Mouse (Mus musculus) lung, postnatal 0 days (tissue): ENCODE results near the gene Prickle2. TPM values are rescaled to one million over a fixed set of nuclear protein-coding genes. Genes with fewer than 3 reads are reported as not detected.

Source experiments
- ATAC-seq: fragments of 200-750 bp; cut with Nextera tagmentation; 2 replicates; pipeline ENCODE4 v1.8.0; 2017; ENCODE audit warnings: moderate library complexity
- DNase-seq: peaks from one replicate; pipeline ENCODE4 v3.0.0-alpha.2; 2016; ENCODE audit warnings: low spot score
- H3K27ac ChIP-seq: fragments of 300-500 bp; sonication (generic); 2 replicates; pipeline ENCODE4 v1.5.1; 2014; ENCODE audit warnings: antibody characterized with exemption, mild to moderate bottlenecking, low read length, mixed read lengths
- H3K27me3 ChIP-seq: fragments of 300-500 bp; sonication (generic); replicated peaks from 2 replicates; pipeline ENCODE4 v1.6.1; 2014; ENCODE audit warnings: low read length, mixed read lengths; ENCODE audit not compliant: insufficient read depth
- H3K36me3 ChIP-seq: fragments of 300-500 bp; sonication (generic); 2 replicates; pipeline ENCODE4 v1.6.1; 2014; ENCODE audit warnings: low read length, mixed read lengths; ENCODE audit not compliant: insufficient read depth
- H3K4me1 ChIP-seq: fragments of 300-500 bp; sonication (generic); 2 replicates; pipeline ENCODE4 v1.6.1; 2014; ENCODE audit warnings: antibody characterized with exemption, low read depth, low read length, mixed read lengths; ENCODE audit not compliant: insufficient read depth
- H3K4me2 ChIP-seq: fragments of 300-500 bp; sonication (generic); replicated peaks from 2 replicates; pipeline ENCODE4 v1.6.1; 2014; ENCODE audit warnings: low read depth, mild to moderate bottlenecking, low read length, moderate library complexity, mixed read lengths
- H3K4me3 ChIP-seq: fragments of 300-500 bp; sonication (generic); 2 replicates; pipeline ENCODE4 v1.5.1; 2014; ENCODE audit warnings: low read depth, low read length
- H3K9ac ChIP-seq: fragments of 300-500 bp; sonication (generic); replicated peaks from 2 replicates; pipeline ENCODE4 v1.6.1; 2014; ENCODE audit warnings: low read depth, mild to moderate bottlenecking
- H3K9me3 ChIP-seq: fragments of 300-500 bp; sonication (generic); 2 replicates; pipeline ENCODE4 v1.6.1; 2016; ENCODE audit warnings: low read length, mixed read lengths
- CTCF ChIP-seq: IDR thresholded peaks from 2 replicates; pipeline ENCODE4 v1.5.1; 2016; ENCODE audit warnings: antibody characterized with exemption, mild to moderate bottlenecking
- EP300 ChIP-seq: IDR thresholded peaks from 2 replicates; pipeline ENCODE4 v1.6.1; 2016; ENCODE audit warnings: antibody characterized with exemption, mild to moderate bottlenecking, control low read depth
- whole genome bisulfite sequencing: fragments of 180-500 bp; shearing (Covaris S2); extraction: QIAGEN DNeasy Blood & Tissue Kit; methylation state at CpG from one replicate; pipeline ENCODE4 v1.1.7; 2014; 5-methylcytosine and 5-hydroxymethylcytosine counted together
- polyA plus RNA-seq: library from polyadenylated mRNA; unstranded; fragments of >200 nt; fragmentation: Nextera tagmentation; extraction: Ambion mirVana; gene quantifications from 2 replicates; pipeline ENCODE4 v1.2.1, GENCODE M21; 2015

Gene Prickle2
- polyA plus RNA-seq, 1 experiment from 2014 or later, result 7.0 TPM

GRCm38 (mm10) chr6:92395556-92395955 lies 310.4 kb downstream of the Prickle2 start:
- Histone ChIP-seq H3K4me3 (no peak overlapping the region), H3K4me2 (no peak overlapping the region), H3K9me3 (no peaks in the 10 kb centered on the region), H3K4me1 (no peaks in the 10 kb centered on the region), H3K27me3 (no peaks in the 10 kb centered on the region), H3K27ac (no peak overlapping the region), H3K36me3 (no peaks in the 10 kb centered on the region; the same call in 1 of the 2 replicates), H3K9ac (no peak overlapping the region)
- DNase-seq (no peak), ATAC-seq (no peak)
- no peak for TF ChIP-seq CTCF
- no peak for TF ChIP-seq EP300
- 62% methylated on average over 4 of the region's 4 CpGs for WGBS

- DNase-seq, result no peak
- TF ChIP-seq CTCF (no peak), EP300 (no peak)
- H3K36me3 ChIP-seq, result no peaks in the 10 kb centered on the region; the same call in 1 of the 2 replicates
- H3K4me2 ChIP-seq, result no peak overlapping the region
- no peak overlapping the region for H3K9ac ChIP-seq
- H3K4me1 ChIP-seq, result no peaks in the 10 kb centered on the region
- no peak overlapping the region for H3K27ac ChIP-seq
- 61% methylated on average over 1 of the region's 1 CpGs for WGBS
- no peaks in the 10 kb centered on the region for H3K9me3 ChIP-seq
- H3K4me3 ChIP-seq, result no peak overlapping the region
- ATAC-seq, result no peak
- H3K27me3 ChIP-seq, result no peaks in the 10 kb centered on the region
Measured at GRCm38 (mm10) chr6:92395143-92395542, 310.8 kb downstream of the Prickle2 start.

GRCm38 (mm10) chr6:92394628-92395027 lies 311.3 kb downstream of the Prickle2 start:
- no peak for ATAC-seq
- WGBS, result 74% methylated on average over 5 of the region's 5 CpGs
- Histone ChIP-seq H3K27ac (no peak overlapping the region), H3K36me3 (no peaks in the 10 kb centered on the region; the same call in 1 of the 2 replicates), H3K9me3 (no peaks in the 10 kb centered on the region), H3K9ac (no peak overlapping the region), H3K4me3 (no peak overlapping the region), H3K27me3 (no peaks in the 10 kb centered on the region), H3K4me1 (no peaks in the 10 kb centered on the region), H3K4me2 (no peak overlapping the region)
- TF ChIP-seq CTCF, result no peak
- no peak for TF ChIP-seq EP300
- no peak for DNase-seq

- Histone ChIP-seq H3K4me2 (no peak overlapping the region), H3K27me3 (no peaks in the 10 kb centered on the region), H3K4me3 (no peak overlapping the region), H3K27ac (no peak overlapping the region), H3K9ac (no peak overlapping the region), H3K9me3 (no peaks in the 10 kb centered on the region), H3K36me3 (no peaks in the 10 kb centered on the region), H3K4me1 (no peaks in the 10 kb centered on the region)
- WGBS, result 86% methylated on average over 4 of the region's 4 CpGs
- DNase-seq (no peak), ATAC-seq (no peak)
- TF ChIP-seq CTCF (no peak), EP300 (no peak)
Measured at GRCm38 (mm10) chr6:92390321-92390720, 315.6 kb downstream of the Prickle2 start.

- H3K4me3 ChIP-seq, result no peak overlapping the region
- DNase-seq, result peak; percentile 30
- H3K36me3 ChIP-seq, result no peaks in the 10 kb centered on the region
- no peaks in the 10 kb centered on the region for H3K4me1 ChIP-seq
- no peak overlapping the region for H3K27ac ChIP-seq
- no peaks in the 10 kb centered on the region for H3K9me3 ChIP-seq
- ATAC-seq, result peak; percentile 57
- no peak overlapping the region for H3K9ac ChIP-seq
- 52% methylated on average over 5 of the region's 5 CpGs for WGBS
- TF ChIP-seq EP300, result no peak
- TF ChIP-seq CTCF, result no peak
- no peaks in the 10 kb centered on the region for H3K27me3 ChIP-seq
- H3K4me2 ChIP-seq, result no peak overlapping the region
Measured at GRCm38 (mm10) chr6:92388681-92389080, 317.3 kb downstream of the Prickle2 start.

- H3K9me3 ChIP-seq, result no peaks in the 10 kb centered on the region
- H3K4me2 ChIP-seq, result no peak overlapping the region
- WGBS, result 79% methylated on average over 14 of the region's 14 CpGs
- no peaks in the 10 kb centered on the region for H3K4me1 ChIP-seq
- DNase-seq (no peak), ATAC-seq (no peak)
- H3K4me3 ChIP-seq, result no peak overlapping the region
- TF ChIP-seq CTCF, result no peak
- TF ChIP-seq EP300, result no peak
- no peak overlapping the region for H3K9ac ChIP-seq
- H3K27ac ChIP-seq, result no peak overlapping the region
- no peaks in the 10 kb centered on the region for H3K36me3 ChIP-seq
- H3K27me3 ChIP-seq, result no peaks in the 10 kb centered on the region
Measured at GRCm38 (mm10) chr6:92383196-92383782, 322.7 kb downstream of the Prickle2 start.
